Mouse (Mus musculus) heart, adult 8-10 months (tissue): Measurements from ENCODE around the gene Egln1. TPM values are rescaled to one million over a fixed set of nuclear protein-coding genes. Genes with fewer than 3 reads are reported as not detected.

Experiments used
- DNase-seq: peaks from one replicate; pipeline ENCODE4 v3.0.0; 2022; ENCODE audit warnings: low spot score
- total RNA-seq, 4 experiments: library from RNA; stranded (reverse); gene quantifications; 2 replicates each; pipeline ENCODE4 v1.2.4; 2022

Egln1 gene
- 100 to 1,000 TPM; 328 to 381 (median 357) TPM for total RNA-seq

GRCm38 (mm10) chr8:124949209-124950068 is at the start of gene Egln1:
Gene Egln1, minus strand, starts transcription at chr8:124949324.
- DNase-seq, result peak; percentile 73

GRCm38 (mm10) chr8:124995776-124996175 is 46.7 kb upstream of the Egln1 start:
- no peak for DNase-seq

- DNase-seq, result no peak
These were observed 42.5 kb upstream of the Egln1 start for GRCm38 (mm10) chr8:124991668-124991926.

GRCm38 (mm10) chr8:124990923-124991667 is 42.0 kb upstream of the Egln1 start:
- DNase-seq, result no peak

- DNase-seq, result no peak
These were observed 31.7 kb upstream of the Egln1 start for GRCm38 (mm10) chr8:124980828-124981227.

- DNase-seq, result no peak
These were observed 30.9 kb upstream of the Egln1 start for GRCm38 (mm10) chr8:124980036-124980435.

GRCm38 (mm10) chr8:124978026-124978425 is 28.9 kb upstream of the Egln1 start:
- no peak for DNase-seq

- DNase-seq, result no peak
These were observed 27.1 kb upstream of the Egln1 start for GRCm38 (mm10) chr8:124976211-124976610.

GRCm38 (mm10) chr8:124974254-124974653 is 25.1 kb upstream of the Egln1 start:
- DNase-seq, result no peak

GRCm38 (mm10) chr8:124973221-124973620 is 24.1 kb upstream of the Egln1 start:
- DNase-seq, result no peak

GRCm38 (mm10) chr8:124970312-124970933 is 21.3 kb upstream of the Egln1 start:
- DNase-seq, result no peak

GRCm38 (mm10) chr8:124964966-124965365 is 15.8 kb upstream of the Egln1 start:
- no peak for DNase-seq

GRCm38 (mm10) chr8:124963246-124963645 is 14.1 kb upstream of the Egln1 start:
- no peak for DNase-seq

GRCm38 (mm10) chr8:124960226-124960880 is 11.2 kb upstream of the Egln1 start:
- DNase-seq, result no peak

- no peak for DNase-seq
These were observed 10.5 kb upstream of the Egln1 start for GRCm38 (mm10) chr8:124959462-124960225.

- no peak for DNase-seq
These were observed 5.5 kb upstream of the Egln1 start for GRCm38 (mm10) chr8:124954572-124955082.

- peak; percentile 82 for DNase-seq
These were observed 4.1 kb upstream of the Egln1 start for GRCm38 (mm10) chr8:124953188-124953587.

GRCm38 (mm10) chr8:124950865-124951264 is 1.7 kb upstream of the Egln1 start:
- DNase-seq, result no peak

- DNase-seq, result no peak
These were observed 939 bp upstream of the Egln1 start for GRCm38 (mm10) chr8:124950069-124950456.

GRCm38 (mm10) chr8:124948733-124949111 is 402 bp downstream of the Egln1 start:
- no peak for DNase-seq
